In genomic region chr2:27858348-27858903, GRCm38 (mm10) we compare ENCODE assay signal across 9 mouse cellular contexts. TPM values are rescaled to one million over a fixed set of nuclear protein-coding genes. Genes with fewer than 3 reads are reported as not detected.
DNase-seq lines count a peak whose midpoint lies in the region; ATAC-seq and TF ChIP-seq lines count a peak whose summit lies in the region.
"Had no signal": no experiment of that assay in that cellular context is flagged by ENCODE, and none has a peak within 500 bp of the region (broad histone marks: within the 10 kb centered on the region; RNA-seq: fewer than 3 reads in every experiment).

No protein-coding gene starts in this region.

- no peak for ATAC-seq in erythroblast, adult 5-6 weeks (replicated peaks; ENCODE audit: low FRiP score, poor library complexity, severe bottlenecking)

- no peaks in the 10 kb centered on the region; the same call in 1 of the 2 replicates for H3K4me1 ChIP-seq in heart, adult 2 months (ENCODE audit: control insufficient read depth, insufficient read depth, low read length)
- H3K4me1 ChIP-seq: liver, embryonic 13.5 days had no signal

- no peak for TF ChIP-seq EP300 in heart, adult 2 months (IDR thresholded peaks at IDR 0.05; ENCODE audit: insufficient read depth, low read depth, low read length)

- H3K9ac ChIP-seq in heart, adult 2 months (ENCODE audit: low read depth, low read length), result no peak overlapping the region
- H3K9ac ChIP-seq: liver, embryonic 13.5 days had no signal

- TF ChIP-seq CTCF in heart, adult 2 months (IDR thresholded peaks at IDR 0.05), result no peak

- H3K27me3 ChIP-seq in heart, adult 2 months (ENCODE audit: control insufficient read depth, insufficient read depth, low read length), result no peaks in the 10 kb centered on the region

- 11% methylated on average over 9 of the region's 9 CpGs for WGBS in heart, adult 2 months

- no peaks in the 10 kb centered on the region for H3K36me3 ChIP-seq in heart, adult 2 months (ENCODE audit: control insufficient read depth, insufficient read depth, low read length)
- H3K36me3 ChIP-seq: liver, embryonic 13.5 days had no signal

- no peak overlapping the region for H3K4me3 ChIP-seq in heart, adult 2 months
- H3K4me3 ChIP-seq: liver, embryonic 13.5 days had no signal

- peak overlapping the region; percentile 29 for H3K27ac ChIP-seq in heart, adult 2 months
- H3K27ac ChIP-seq: liver, embryonic 13.5 days had no signal

- H3K79me2 ChIP-seq in heart, adult 2 months (replicated peaks; ENCODE audit: control insufficient read depth, insufficient read depth, low read length), result no peaks in the 10 kb centered on the region

- intact Hi-C loops in heart, adult 2 months (cut with DNase I), result no loop called here

- peak; percentile 93 for DNase-seq in Muller cell, postnatal 12 days (ENCODE audit: inconsistent ontology term)
- peak; percentile 57 for DNase-seq in adrenal gland, postnatal 25 days
- peak; percentile 72 to 81 for DNase-seq in heart, adult 2 months
- DNase-seq in kidney, postnatal 14 days, result peak; percentile 13
- peak; percentile 35 for DNase-seq in ovary, postnatal 36 days (ENCODE audit: low spot score)
- DNase-seq in frontal cortex, postnatal 25 days (ENCODE audit: low spot score in 2 of 2), result no peak
- no peak for DNase-seq in thymus, postnatal 25 days
- DNase-seq: liver, embryonic 13.5 days had no signal

- TF ChIP-seq POLR2A in heart, adult 2 months (IDR thresholded peaks at IDR 0.05; ENCODE audit: insufficient read depth, low read depth, low read length), result no peak

RNA-seq across cellular contexts. Expression of gene Col5a1, which starts 27.8 kb away (rescaled TPM):
- total RNA-seq in adrenal gland, postnatal 25 days (2021), result 60.7 and 62.0 TPM in 2 replicates
- total RNA-seq in heart, adult 2 months (2021), result 10 to 100 TPM; 16.0 to 22.9 TPM
- polyA plus RNA-seq in heart, adult 2 months (2012; rRNA removed), result 15.7 and 17.2 TPM in 2 replicates
- 3.1 and 7.5 TPM in 2 replicates for total RNA-seq in erythroblast, adult 5-6 weeks (2015; ENCODE audit: low replicate concordance)
- total RNA-seq in erythroblast, adult 5-6 weeks (2017; ENCODE audit: low replicate concordance), result 3.6 and 3.9 TPM in 2 replicates

Comparison
In these comparisons a context has a peak if more than half of its experiments do, and no peak if none do; other contexts are left out.
1. DNase-seq: peak in Muller cell, postnatal 12 days (single experiment), adrenal gland, postnatal 25 days (single experiment), heart, adult 2 months (2 of 2), kidney, postnatal 14 days (single experiment) and ovary, postnatal 36 days (single experiment); none in frontal cortex, postnatal 25 days (0 of 2) and thymus, postnatal 25 days (single experiment).